Mouse (Mus musculus): ENCODE results near the gene Vmn1r171. TPM values are rescaled to one million over a fixed set of nuclear protein-coding genes. Genes with fewer than 3 reads are reported as not detected.

Gene Vmn1r171
- not detected in 2 replicates for polyA plus RNA-seq (2012; ENCODE audit: low replicate concordance)

GRCm38 (mm10) chr7:23630422-23630821, at the start of gene Vmn1r171:
TSS of gene Vmn1r171 (plus strand) at chr7:23630722.

GRCm38 (mm10) chr7:23605875-23606274, 24.6 kb upstream of the Vmn1r171 start, which contains the start of gene Vmn1r170:
TSS of gene Vmn1r170 (plus strand) at chr7:23606175.

GRCm38 (mm10) chr7:23658016-23658415, 27.5 kb downstream of the Vmn1r171 start, which contains the start of gene Vmn1r172:
TSS of gene Vmn1r172 (plus strand) at chr7:23658316.

Other genes starting within 250 kb of the Vmn1r171 start
- gene Nlrp5, start 244.8 kb upstream of the Vmn1r171 start, polyA plus RNA-seq (2012; ENCODE audit: low replicate concordance) = not detected in 2 replicates
- gene Vmn1r167, start 123.5 kb upstream of the Vmn1r171 start, polyA plus RNA-seq (2012; ENCODE audit: low replicate concordance) = not detected in 2 replicates
- not detected in 2 replicates for gene Vmn1r168, start 91.0 kb upstream of the Vmn1r171 start, polyA plus RNA-seq (2012; ENCODE audit: low replicate concordance)
- gene Vmn1r169, start 55.2 kb upstream of the Vmn1r171 start, polyA plus RNA-seq (2012; ENCODE audit: low replicate concordance) = not detected in 2 replicates
- not detected in 2 replicates for gene Vmn1r170, start 24.5 kb upstream of the Vmn1r171 start, polyA plus RNA-seq (2012; ENCODE audit: low replicate concordance)
- 0.01 TPM in 1 of 2 replicates, not detected in the other for gene Vmn1r172, start 27.6 kb downstream of the Vmn1r171 start, polyA plus RNA-seq (2012; ENCODE audit: low replicate concordance)
- gene Vmn1r173, start 70.0 kb downstream of the Vmn1r171 start, polyA plus RNA-seq (2012; ENCODE audit: low replicate concordance) = not detected in 2 replicates
- gene Vmn1r174, start 121.5 kb downstream of the Vmn1r171 start, polyA plus RNA-seq (2012; ENCODE audit: low replicate concordance) = not detected in 2 replicates
- not detected in 2 replicates for gene Vmn1r175, start 179.9 kb downstream of the Vmn1r171 start, polyA plus RNA-seq (2012; ENCODE audit: low replicate concordance)
- not detected in 2 replicates for gene Vmn1r176, start 206.7 kb downstream of the Vmn1r171 start, polyA plus RNA-seq (2012; ENCODE audit: low replicate concordance)
- gene Vmn1r177, start 235.7 kb downstream of the Vmn1r171 start, polyA plus RNA-seq (2012; ENCODE audit: low replicate concordance) = not detected in 2 replicates

Data from hematopoietic multipotent progenitor cell, adult 10-12 weeks (in vitro differentiated cells).